Mouse (Mus musculus): ENCODE results near the gene Slc15a2. TPM values are rescaled to one million over a fixed set of nuclear protein-coding genes. Genes with fewer than 3 reads are reported as not detected.

The Slc15a2 gene
- polyA plus RNA-seq, 2 experiments: 4.2 to 6.9 TPM

GRCm38 (mm10) chr16:36770191-36770771, 14.5 kb downstream of the Slc15a2 start:
- WGBS: 73% methylated on average over 6 of the region's 13 CpGs
- no peak overlapping the region for H3K9ac ChIP-seq (ENCODE audit: low read depth, low read length, severe bottlenecking)
- no peaks in the 10 kb centered on the region for H3K36me3 ChIP-seq (ENCODE audit: control insufficient read depth, insufficient read depth, low read length)
- H3K4me2 ChIP-seq (replicated peaks; ENCODE audit: low read depth, low read length, severe bottlenecking): no peak overlapping the region
- TF ChIP-seq POLR2A (IDR thresholded peaks at IDR 0.05; ENCODE audit: borderline replicate concordance, extremely low read depth, insufficient read depth, insufficient read length): no peak
- H3K9me3 ChIP-seq (ENCODE audit: control insufficient read depth, low read length): no peaks in the 10 kb centered on the region
- H3K4me1 ChIP-seq (ENCODE audit: control insufficient read depth, insufficient read depth, low read length): no peaks in the 10 kb centered on the region
- H3K4me3 ChIP-seq (replicated peaks; ENCODE audit: low read length): no peak overlapping the region
- ATAC-seq (ENCODE audit: low FRiP score, low read depth) (no peak), DNase-seq (ENCODE audit: low spot score) (no peak)
- H3K27me3 ChIP-seq (ENCODE audit: control insufficient read depth, insufficient read depth, low read length): no peaks in the 10 kb centered on the region
- H3K27ac ChIP-seq (replicated peaks; ENCODE audit: low read depth, low read length): no peak overlapping the region

GRCm38 (mm10) chr16:36751979-36752378, 32.8 kb downstream of the Slc15a2 start:
- no peak for TF ChIP-seq POLR2A (IDR thresholded peaks at IDR 0.05; ENCODE audit: borderline replicate concordance, extremely low read depth, insufficient read depth, insufficient read length)
- Histone ChIP-seq H3K27me3 (ENCODE audit: control insufficient read depth, insufficient read depth, low read length) (no peaks in the 10 kb centered on the region), H3K4me2 (replicated peaks; ENCODE audit: low read depth, low read length, severe bottlenecking) (no peak overlapping the region), H3K4me1 (ENCODE audit: control insufficient read depth, insufficient read depth, low read length) (no peaks in the 10 kb centered on the region), H3K9ac (ENCODE audit: low read depth, low read length, severe bottlenecking) (no peak overlapping the region), H3K9me3 (ENCODE audit: control insufficient read depth, low read length) (no peaks in the 10 kb centered on the region), H3K4me3 (replicated peaks; ENCODE audit: low read length) (no peak overlapping the region), H3K36me3 (ENCODE audit: control insufficient read depth, insufficient read depth, low read length) (no peaks in the 10 kb centered on the region), H3K27ac (replicated peaks; ENCODE audit: low read depth, low read length) (no peak overlapping the region)
- WGBS: 93% methylated on average over 3 of the region's 3 CpGs
- ATAC-seq (ENCODE audit: low FRiP score, low read depth) (no peak), DNase-seq (ENCODE audit: low spot score) (no peak)

- Histone ChIP-seq H3K27me3 (ENCODE audit: control insufficient read depth, insufficient read depth, low read length) (no peaks in the 10 kb centered on the region), H3K36me3 (ENCODE audit: control insufficient read depth, insufficient read depth, low read length) (no peaks in the 10 kb centered on the region), H3K9me3 (ENCODE audit: control insufficient read depth, low read length) (no peaks in the 10 kb centered on the region), H3K27ac (replicated peaks; ENCODE audit: low read depth, low read length) (no peak overlapping the region), H3K9ac (ENCODE audit: low read depth, low read length, severe bottlenecking) (no peak overlapping the region), H3K4me3 (replicated peaks; ENCODE audit: low read length) (no peak overlapping the region), H3K4me1 (ENCODE audit: control insufficient read depth, insufficient read depth, low read length) (no peaks in the 10 kb centered on the region), H3K4me2 (replicated peaks; ENCODE audit: low read depth, low read length, severe bottlenecking) (no peak overlapping the region)
- 70% methylated on average over 2 of the region's 2 CpGs for WGBS
- no peak for DNase-seq (ENCODE audit: low spot score)
- no peak for ATAC-seq (ENCODE audit: low FRiP score, low read depth)
- no peak for TF ChIP-seq POLR2A (IDR thresholded peaks at IDR 0.05; ENCODE audit: borderline replicate concordance, extremely low read depth, insufficient read depth, insufficient read length)
Measured at GRCm38 (mm10) chr16:36747767-36748166, 37.0 kb downstream of the Slc15a2 start.

- Histone ChIP-seq H3K9me3 (ENCODE audit: control insufficient read depth, low read length) (no peaks in the 10 kb centered on the region), H3K4me2 (replicated peaks; ENCODE audit: low read depth, low read length, severe bottlenecking) (no peak overlapping the region), H3K27me3 (ENCODE audit: control insufficient read depth, insufficient read depth, low read length) (no peaks in the 10 kb centered on the region), H3K4me3 (replicated peaks; ENCODE audit: low read length) (no peak overlapping the region), H3K27ac (replicated peaks; ENCODE audit: low read depth, low read length) (no peak overlapping the region), H3K9ac (ENCODE audit: low read depth, low read length, severe bottlenecking) (no peak overlapping the region), H3K36me3 (ENCODE audit: control insufficient read depth, insufficient read depth, low read length) (no peaks in the 10 kb centered on the region), H3K4me1 (ENCODE audit: control insufficient read depth, insufficient read depth, low read length) (no peaks in the 10 kb centered on the region)
- DNase-seq (ENCODE audit: low spot score) (no peak), ATAC-seq (ENCODE audit: low FRiP score, low read depth) (no peak)
- no peak for TF ChIP-seq POLR2A (IDR thresholded peaks at IDR 0.05; ENCODE audit: borderline replicate concordance, extremely low read depth, insufficient read depth, insufficient read length)
- WGBS: 80% methylated on average over 4 of the region's 4 CpGs
Measured at GRCm38 (mm10) chr16:36747068-36747467, 37.7 kb downstream of the Slc15a2 start.

GRCm38 (mm10) chr16:36743580-36743979, 41.2 kb downstream of the Slc15a2 start:
- Histone ChIP-seq H3K9me3 (ENCODE audit: control insufficient read depth, low read length) (no peaks in the 10 kb centered on the region), H3K4me1 (ENCODE audit: control insufficient read depth, insufficient read depth, low read length) (no peaks in the 10 kb centered on the region)
- ATAC-seq (ENCODE audit: low FRiP score, low read depth): no peak

More at GRCm38 (mm10) chr16:36743580-36743979, 41.2 kb downstream of the Slc15a2 start:
- H3K27ac ChIP-seq (replicated peaks; ENCODE audit: low read depth, low read length): no peak overlapping the region
- no peaks in the 10 kb centered on the region for H3K36me3 ChIP-seq (ENCODE audit: control insufficient read depth, insufficient read depth, low read length)
- no peaks in the 10 kb centered on the region for H3K27me3 ChIP-seq (ENCODE audit: control insufficient read depth, insufficient read depth, low read length)
- TF ChIP-seq POLR2A (IDR thresholded peaks at IDR 0.05; ENCODE audit: borderline replicate concordance, extremely low read depth, insufficient read depth, insufficient read length): no peak
- WGBS: 91% methylated on average over 8 of the region's 8 CpGs
- no peak overlapping the region for H3K9ac ChIP-seq (ENCODE audit: low read depth, low read length, severe bottlenecking)
- H3K4me3 ChIP-seq (replicated peaks; ENCODE audit: low read length): no peak overlapping the region
- DNase-seq (ENCODE audit: low spot score): no peak
- no peak overlapping the region for H3K4me2 ChIP-seq (replicated peaks; ENCODE audit: low read depth, low read length, severe bottlenecking)

All from limb, embryonic 14.5 days (tissue).